Mouse (Mus musculus) heart, adult 8-10 months (tissue): ENCODE results near the gene Platr17. TPM values are rescaled to one million over a fixed set of nuclear protein-coding genes. Genes with fewer than 3 reads are reported as not detected.
"Not testable (repeated sequence)": the region's sequence is repeated elsewhere in the genome, so short reads cannot be mapped to it uniquely, and the experiment has no call there.

Source experiments
- DNase-seq: peaks from one replicate; pipeline ENCODE4 v3.0.0; 2022; ENCODE audit warnings: low spot score
- total RNA-seq, 4 experiments: library from RNA; stranded (reverse); gene quantifications; 2 replicates each; pipeline ENCODE4 v1.2.4; 2022

Gene Platr17
- not detected for total RNA-seq

GRCm38 (mm10) chr17:33904835-33905234, at the start of gene Platr17:
Platr17 (plus strand) TSS chr17:33905135.
- not testable (repeated sequence) for DNase-seq

GRCm38 (mm10) chr17:33857816-33858215, 47.1 kb upstream of the Platr17 start:
- DNase-seq = no peak

DNA sequence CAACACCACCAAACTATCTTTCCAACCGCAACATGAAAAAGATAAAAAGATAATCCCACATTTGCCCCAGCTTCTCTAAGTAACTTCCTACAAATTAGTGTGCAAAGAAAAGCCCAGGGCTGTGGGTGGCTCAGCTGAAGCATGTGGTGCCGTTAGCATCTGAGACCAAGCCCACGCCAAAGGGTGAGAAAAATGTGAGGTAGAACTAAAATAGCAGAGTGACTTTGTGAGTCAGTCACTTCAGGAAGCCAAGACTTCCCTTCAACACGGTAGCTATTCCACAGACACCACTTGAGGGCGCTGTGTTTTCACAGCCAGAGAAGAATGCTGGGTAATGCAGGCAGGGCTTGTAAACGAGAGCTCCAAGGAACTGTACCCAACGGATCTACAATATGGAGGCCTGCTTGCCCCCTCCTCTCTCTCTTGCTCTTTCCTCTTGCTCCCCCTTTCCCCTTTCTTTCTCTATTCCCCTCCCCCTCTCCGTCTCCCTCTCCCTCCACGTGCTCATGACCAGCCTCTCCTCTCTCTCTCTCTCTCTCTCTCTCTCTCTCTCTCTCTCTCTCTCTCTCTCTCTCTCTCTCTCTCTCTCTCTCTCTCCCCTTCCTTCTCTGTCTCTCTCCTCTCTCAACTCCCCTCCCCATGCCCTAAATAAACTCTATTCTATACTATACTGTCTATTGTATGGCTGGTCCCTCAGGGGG, 39.5 kb upstream of the Platr17 start:
- DNase-seq = peak; percentile 31

GRCm38 (mm10) chr17:33873537-33873936, 31.4 kb upstream of the Platr17 start, which contains the start of gene Gm7029:
Gm7029 (plus strand) TSS chr17:33873837.
- not testable (repeated sequence) for DNase-seq

- no peak for DNase-seq
Observed at GRCm38 (mm10) chr17:33874411-33874810, 30.5 kb upstream of the Platr17 start.

DNA sequence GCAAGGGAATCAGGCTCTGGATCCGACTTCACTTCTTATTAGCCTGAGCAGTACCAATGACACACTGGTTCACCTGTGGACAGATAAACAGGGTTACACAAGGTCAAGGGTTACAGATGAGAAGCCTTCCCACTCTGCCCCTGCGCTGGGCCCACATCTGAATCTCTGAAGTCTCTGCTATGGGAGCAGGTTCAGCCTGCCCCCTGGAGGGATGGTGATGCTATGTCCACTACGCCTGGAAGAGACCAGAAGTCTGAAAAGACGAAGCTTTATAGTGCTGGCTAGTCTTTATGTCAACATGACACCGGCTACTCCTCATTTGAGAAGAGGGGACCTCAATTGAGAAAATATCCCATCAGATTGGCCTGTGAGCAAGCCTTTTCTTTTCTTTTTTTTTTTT, 29.1 kb upstream of the Platr17 start:
- not testable (repeated sequence) for DNase-seq

DNA sequence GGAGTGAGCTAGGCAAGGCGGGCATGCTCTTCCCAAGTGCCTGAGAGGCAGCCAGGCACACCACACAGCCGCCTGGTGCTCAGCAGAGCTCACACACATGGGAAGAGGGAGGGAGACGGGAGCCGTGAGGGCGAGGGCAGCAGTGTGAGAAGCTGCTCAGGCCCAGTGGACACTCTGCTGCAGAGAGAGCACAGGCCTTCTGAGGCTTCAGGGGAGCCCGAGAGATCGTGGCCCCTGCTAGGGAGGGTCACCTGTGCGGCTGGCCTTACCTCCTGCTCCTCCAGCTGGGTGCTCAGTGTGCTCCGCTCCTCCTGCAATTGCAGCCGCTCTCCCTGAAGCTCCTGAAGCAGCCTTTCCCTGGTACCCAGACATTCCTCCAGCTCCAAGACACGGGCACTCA, 20.6 kb upstream of the Platr17 start:
- not testable (repeated sequence) for DNase-seq

- not testable (repeated sequence) for DNase-seq
Observed at GRCm38 (mm10) chr17:33887802-33888201, 17.1 kb upstream of the Platr17 start.

GRCm38 (mm10) chr17:33888230-33888629, 16.7 kb upstream of the Platr17 start:
- DNase-seq = not testable (repeated sequence)

DNA sequence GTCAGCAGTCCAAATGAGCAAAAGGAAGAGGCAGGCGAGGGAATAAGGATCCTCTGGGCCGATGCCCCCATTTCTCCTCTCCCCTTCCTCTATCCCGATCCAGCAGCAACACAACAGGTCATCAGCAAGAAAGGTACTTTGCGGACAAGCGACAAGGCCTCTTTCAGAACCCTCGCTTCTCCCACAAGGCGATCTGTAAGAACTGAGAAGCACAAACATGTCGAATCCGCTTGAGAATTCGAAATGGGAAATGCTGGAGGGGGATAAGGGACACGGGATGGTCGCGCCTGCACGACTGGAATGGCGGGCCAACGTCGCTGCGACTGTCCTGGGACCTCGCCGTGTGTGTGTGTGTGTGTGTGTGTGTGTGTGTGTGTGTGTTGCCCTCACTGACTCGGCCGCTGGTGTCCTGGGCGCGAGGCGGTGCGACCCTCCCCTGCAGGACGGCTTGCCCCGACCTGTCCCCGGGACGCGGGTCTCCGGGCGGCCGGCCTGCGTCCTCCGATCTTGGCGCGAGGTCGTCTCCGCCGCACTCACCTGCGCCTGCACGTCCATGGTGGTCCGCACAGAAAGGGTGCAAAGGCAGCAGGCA, 14.9 kb upstream of the Platr17 start:
- not testable (repeated sequence) for DNase-seq

DNA sequence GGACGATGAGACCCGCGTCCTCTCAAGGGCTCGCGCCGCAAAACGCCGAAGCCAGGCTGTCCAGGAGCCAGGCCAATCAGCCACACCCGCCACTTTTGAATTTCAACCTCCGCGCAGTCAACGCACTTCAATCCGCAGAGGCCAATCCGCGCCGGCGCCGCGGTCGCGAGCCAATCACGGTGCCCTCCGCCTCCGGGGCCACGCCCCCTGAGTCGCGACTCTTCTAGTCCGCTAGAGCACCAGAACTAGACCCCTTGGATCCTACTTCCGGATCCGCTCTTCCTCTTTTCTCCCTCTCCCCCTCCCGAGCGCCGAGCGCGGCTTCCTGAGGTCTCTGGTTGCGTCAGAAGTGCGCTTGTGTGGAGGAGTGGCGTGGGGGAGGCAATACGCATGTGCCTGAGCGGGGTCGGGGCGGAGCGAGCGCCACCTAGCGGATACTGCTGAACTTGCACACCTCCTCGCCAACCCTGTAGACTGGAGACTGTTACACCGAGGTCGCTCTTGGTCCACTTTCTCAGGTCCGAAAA, 14.3 kb upstream of the Platr17 start, which contains the start of gene Kifc1:
Gene Kifc1 (minus strand): TSS at position 129 of the 527 bp plus-strand sequence.
- peak; percentile 99 for DNase-seq

DNA sequence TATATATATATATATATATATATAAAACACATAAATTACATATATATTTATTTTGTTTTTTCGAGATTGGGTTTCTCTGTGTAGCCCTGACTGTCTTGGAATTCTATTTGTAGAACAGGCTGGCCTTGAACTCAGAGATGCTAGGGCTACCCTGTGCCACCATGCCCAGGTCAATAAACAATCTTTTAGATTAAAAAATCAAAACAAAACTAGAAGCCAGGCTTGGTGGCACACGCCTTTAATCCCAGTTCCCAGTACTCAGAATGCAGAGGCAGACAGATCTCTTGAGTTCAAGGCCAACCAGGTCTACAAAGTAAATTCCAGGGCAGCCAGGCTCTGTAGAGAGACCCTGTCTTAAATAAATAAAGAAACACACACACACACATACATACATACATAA, 13.6 kb upstream of the Platr17 start:
- no peak for DNase-seq

DNA sequence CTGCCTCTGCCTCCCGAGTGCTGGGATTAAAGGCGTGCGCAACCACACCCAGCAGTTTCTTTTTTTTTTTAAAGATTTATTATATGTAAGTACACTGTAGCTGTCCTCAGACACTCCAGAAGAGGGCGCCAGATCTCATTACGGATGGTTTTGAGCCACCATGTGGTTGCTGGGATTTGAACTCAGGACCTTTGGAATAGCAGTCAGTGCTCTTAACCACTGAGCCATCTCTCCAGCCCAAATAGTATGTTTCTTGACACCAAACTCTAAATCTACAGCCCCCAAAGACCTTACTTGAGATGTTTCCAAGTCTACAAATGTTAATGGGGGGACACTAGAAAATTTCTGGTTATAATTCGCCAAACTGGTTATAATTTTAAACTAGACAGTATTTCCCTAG, 13.0 kb upstream of the Platr17 start:
- DNase-seq = not testable (repeated sequence)

GRCm38 (mm10) chr17:33892429-33892828, 12.5 kb upstream of the Platr17 start:
- no peak for DNase-seq

GRCm38 (mm10) chr17:33893011-33893410, 11.9 kb upstream of the Platr17 start:
- DNase-seq = not testable (repeated sequence)

DNA sequence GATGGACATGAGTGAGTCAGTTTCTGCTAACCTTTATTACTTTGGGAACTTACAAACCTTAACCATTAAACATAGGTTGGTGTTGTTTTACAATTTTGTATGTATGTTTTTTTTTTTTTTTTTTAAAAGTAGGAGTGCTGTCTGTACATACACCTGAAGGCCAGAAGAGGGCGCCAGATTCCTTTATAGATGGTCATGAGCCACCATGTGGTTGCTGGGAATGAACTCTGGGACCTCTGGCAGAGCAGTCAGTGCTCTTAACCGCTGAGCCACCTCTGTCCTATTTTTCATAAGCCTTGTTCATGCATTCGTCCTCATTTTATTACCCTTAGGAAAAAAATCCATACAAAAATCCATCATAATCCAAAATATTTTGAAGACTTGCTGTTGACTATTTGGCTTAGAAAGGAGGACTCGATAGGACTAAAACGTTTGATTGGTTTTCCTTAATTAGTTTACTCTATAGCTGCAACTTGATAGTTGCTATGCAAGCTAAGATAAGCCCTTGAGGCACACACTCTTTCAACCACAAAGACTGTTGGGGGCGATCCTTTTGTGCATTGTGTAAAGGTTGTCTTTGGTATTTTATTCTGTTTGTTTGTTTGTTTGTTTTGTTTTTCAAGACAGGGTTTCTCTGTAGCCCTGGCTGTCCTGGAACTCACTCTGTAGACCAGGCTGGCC, 7.7 kb upstream of the Platr17 start:
- DNase-seq = no peak

GRCm38 (mm10) chr17:33898193-33898592, 6.7 kb upstream of the Platr17 start:
- DNase-seq = not testable (repeated sequence)

- no peak for DNase-seq
Observed at GRCm38 (mm10) chr17:33899642-33900041, 5.3 kb upstream of the Platr17 start.

- DNase-seq = no peak
Observed at GRCm38 (mm10) chr17:33900281-33900988, 4.5 kb upstream of the Platr17 start.

- no peak for DNase-seq
Observed at GRCm38 (mm10) chr17:33900989-33901314, 4.0 kb upstream of the Platr17 start.

DNA sequence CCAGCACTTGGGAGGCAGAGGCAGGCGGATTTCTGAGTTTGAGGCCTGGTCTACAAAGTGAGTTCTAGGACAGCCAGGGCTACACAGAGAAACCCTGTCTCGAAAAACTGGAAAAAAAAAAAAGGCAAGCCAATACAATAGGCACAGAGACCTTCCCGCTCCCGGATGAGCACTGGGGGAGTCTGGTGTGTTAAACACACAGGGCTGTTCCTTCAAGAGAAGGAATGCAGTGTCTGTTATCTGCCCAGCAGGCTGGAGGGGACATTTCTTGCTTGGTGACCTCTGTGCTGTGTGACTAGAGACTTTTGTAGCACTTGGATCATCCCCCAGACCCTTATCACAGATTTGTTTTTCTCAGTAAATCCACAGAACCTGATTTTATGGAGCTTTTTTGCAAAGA, 3.3 kb upstream of the Platr17 start:
- no peak for DNase-seq

- no peak for DNase-seq
Observed at GRCm38 (mm10) chr17:33902079-33902478, 2.9 kb upstream of the Platr17 start.
